Mouse (Mus musculus) liver, postnatal 0 days (tissue): ENCODE results near the gene Chp1. TPM values are rescaled to one million over a fixed set of nuclear protein-coding genes. Genes with fewer than 3 reads are reported as not detected.
A peak's percentile ranks its signal among the peaks of the same experiment; 100 is the strongest.

Experiments used
- ATAC-seq: fragments of 200-750 bp; cut with Nextera tagmentation; 2 replicates; pipeline ENCODE4 v1.8.0; 2017; ENCODE audit warnings: mild to moderate bottlenecking, moderate library complexity
- DNase-seq: peaks from one replicate; pipeline ENCODE4 v3.0.0-alpha.2; 2016
- H3K27ac ChIP-seq: fragments of 300-500 bp; sonication (generic); 2 replicates; pipeline ENCODE4 v1.5.1; 2014; ENCODE audit warnings: antibody characterized with exemption, moderate library complexity, mild to moderate bottlenecking, low read depth
- H3K27me3 ChIP-seq: fragments of 300-500 bp; sonication (generic); 2 replicates; pipeline ENCODE4 v1.6.1; 2014; ENCODE audit warnings: low read length, control low read depth, mixed read lengths; ENCODE audit not compliant: insufficient read depth
- H3K36me3 ChIP-seq: fragments of 300-500 bp; sonication (generic); replicated peaks from 2 replicates; pipeline ENCODE4 v1.6.1; 2014; ENCODE audit warnings: mild to moderate bottlenecking, control low read depth, low read length, moderate library complexity, mixed read lengths; ENCODE audit not compliant: insufficient read depth
- H3K4me1 ChIP-seq: fragments of 300-500 bp; sonication (generic); 2 replicates; pipeline ENCODE4 v1.6.1; 2014; ENCODE audit warnings: antibody characterized with exemption, mild to moderate bottlenecking, control low read depth; ENCODE audit not compliant: insufficient read depth
- H3K4me2 ChIP-seq: fragments of 300-500 bp; sonication (generic); 2 replicates; pipeline ENCODE4 v1.6.1; 2014; ENCODE audit warnings: low read depth, mild to moderate bottlenecking, low read length, moderate library complexity, mixed read lengths
- H3K4me3 ChIP-seq: fragments of 300-500 bp; sonication (generic); 2 replicates; pipeline ENCODE4 v1.5.1; 2014; ENCODE audit warnings: low read depth, low read length
- H3K9ac ChIP-seq: fragments of 300-500 bp; sonication (generic); replicated peaks from 2 replicates; pipeline ENCODE4 v1.6.1; 2014; ENCODE audit warnings: mild to moderate bottlenecking, moderate library complexity
- H3K9me3 ChIP-seq: fragments of 300-500 bp; sonication (generic); 2 replicates; pipeline ENCODE4 v1.6.1; 2016; ENCODE audit warnings: mild to moderate bottlenecking, control low read depth, low read length, mixed read lengths
- CTCF ChIP-seq: sonication (generic); IDR thresholded peaks from 2 replicates; pipeline ENCODE4 v1.5.1; 2016; ENCODE audit warnings: antibody characterized with exemption, low read depth
- EP300 ChIP-seq: IDR thresholded peaks from 2 replicates; pipeline ENCODE4 v1.6.1; 2016; ENCODE audit warnings: antibody characterized with exemption, low read depth, mild to moderate bottlenecking
- WGBS: fragments of 180-500 bp; shearing (Covaris S2); extraction: QIAGEN DNeasy Blood & Tissue Kit; methylation state at CpG from one replicate; pipeline ENCODE4 v1.1.7; 2014; ENCODE audit not compliant: insufficient replicate concordance; 5-methylcytosine and 5-hydroxymethylcytosine counted together
- polyA plus RNA-seq: library from polyadenylated mRNA; unstranded; fragments of >200 nt; fragmentation: Nextera tagmentation; extraction: Ambion mirVana; gene quantifications from 2 replicates; pipeline ENCODE4 v1.2.1, GENCODE M21; 2015

Chp1 gene
- polyA plus RNA-seq, 1 experiment from 2014 or later = 146 TPM

- Histone ChIP-seq H3K27me3 (no peaks in the 10 kb centered on the region), H3K27ac (peak overlapping the region; percentile 92), H3K36me3 (peaks cover 26% of the 10 kb centered on the region), H3K4me2 (no peak overlapping the region), H3K9ac (no peak overlapping the region; the same call in 1 of the 2 replicates), H3K4me1 (no peaks in the 10 kb centered on the region; the same call in 1 of the 2 replicates), H3K4me3 (no peak overlapping the region), H3K9me3 (no peaks in the 10 kb centered on the region)
- ATAC-seq = peak; percentile 91
- WGBS = 61% methylated on average over 3 of the region's 3 CpGs
- no peak for TF ChIP-seq CTCF
- TF ChIP-seq EP300 = peak; percentile 31; the same call in 1 of the 2 replicates
- DNase-seq = peak; percentile 32
Observed at GRCm38 (mm10) chr2:119581571-119581970, 34.1 kb downstream of the Chp1 start.

DNA sequence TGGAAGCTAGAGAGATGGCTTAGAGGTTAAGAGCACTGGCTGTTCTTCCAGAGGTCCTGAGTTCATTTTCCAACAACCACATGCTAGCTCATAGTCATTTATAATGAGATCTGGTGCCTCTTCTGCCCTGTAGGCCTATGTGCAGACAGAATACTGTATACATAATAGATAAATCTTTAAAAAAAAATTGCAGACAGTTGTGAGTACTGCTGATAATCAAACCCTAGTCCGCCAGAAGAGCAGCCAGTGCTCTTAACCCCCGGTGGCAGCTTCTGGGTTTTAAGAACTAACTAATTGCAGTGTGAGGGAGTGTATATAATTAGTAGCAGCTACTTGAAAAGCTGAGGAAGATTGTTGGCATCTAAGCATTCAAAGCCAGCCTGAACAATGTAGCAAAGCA, 35.9 kb downstream of the Chp1 start:
- Histone ChIP-seq H3K4me1 (no peaks in the 10 kb centered on the region; the same call in 1 of the 2 replicates), H3K27me3 (no peaks in the 10 kb centered on the region), H3K9ac (no peak overlapping the region), H3K4me2 (no peak overlapping the region), H3K36me3 (peaks cover 16% of the 10 kb centered on the region), H3K4me3 (no peak overlapping the region), H3K27ac (no peak overlapping the region), H3K9me3 (no peaks in the 10 kb centered on the region)
- DNase-seq = no peak
- TF ChIP-seq EP300 (no peak), CTCF (no peak)
- ATAC-seq = no peak
- 40% methylated on average over 2 of the region's 2 CpGs for WGBS

- Histone ChIP-seq H3K9me3 (no peaks in the 10 kb centered on the region), H3K4me2 (no peak overlapping the region), H3K4me3 (no peak overlapping the region), H3K27ac (no peak overlapping the region), H3K27me3 (no peaks in the 10 kb centered on the region), H3K4me1 (no peaks in the 10 kb centered on the region; the same call in 1 of the 2 replicates), H3K36me3 (peaks cover 14% of the 10 kb centered on the region), H3K9ac (no peak overlapping the region)
- TF ChIP-seq CTCF (no peak), EP300 (no peak)
- no peak for DNase-seq
- no peak for ATAC-seq
- WGBS = 67% methylated on average over 8 of the region's 8 CpGs
Observed at GRCm38 (mm10) chr2:119584282-119584681, 36.8 kb downstream of the Chp1 start.

GRCm38 (mm10) chr2:119587383-119587782, 39.9 kb downstream of the Chp1 start:
- Histone ChIP-seq H3K4me3 (no peak overlapping the region), H3K9ac (no peak overlapping the region), H3K36me3 (peaks cover 17% of the 10 kb centered on the region), H3K9me3 (no peaks in the 10 kb centered on the region), H3K27ac (no peak overlapping the region), H3K27me3 (no peaks in the 10 kb centered on the region), H3K4me2 (no peak overlapping the region), H3K4me1 (no peaks in the 10 kb centered on the region)
- peak; percentile 84 for DNase-seq
- WGBS = 15% methylated on average over 4 of the region's 4 CpGs
- ATAC-seq = peak; percentile 77
- peak; percentile 95 for TF ChIP-seq CTCF
- TF ChIP-seq EP300 = no peak

GRCm38 (mm10) chr2:119591247-119591646, 43.8 kb downstream of the Chp1 start:
- no peak for ATAC-seq
- Histone ChIP-seq H3K4me3 (no peak overlapping the region), H3K9me3 (no peaks in the 10 kb centered on the region), H3K27ac (no peak overlapping the region), H3K4me1 (peaks cover 7% of the 10 kb centered on the region), H3K9ac (no peak overlapping the region), H3K36me3 (peaks cover 10% of the 10 kb centered on the region), H3K4me2 (no peak overlapping the region), H3K27me3 (no peaks in the 10 kb centered on the region)
- WGBS = 88% methylated on average over 3 of the region's 3 CpGs
- DNase-seq = no peak
- TF ChIP-seq EP300 (no peak), CTCF (peak; percentile 59)

- H3K27ac ChIP-seq = peak overlapping the region; percentile 97
- H3K4me1 ChIP-seq = peaks cover 10% of the 10 kb centered on the region
- no peaks in the 10 kb centered on the region for H3K9me3 ChIP-seq
- no peaks in the 10 kb centered on the region for H3K27me3 ChIP-seq
- ATAC-seq (peak; percentile 28), DNase-seq (peak; percentile 20)
- TF ChIP-seq CTCF = 0 out of 2 replicates have a peak, but pooled peaks have one; percentile 12
- TF ChIP-seq EP300 = no peak
- peaks cover 28% of the 10 kb centered on the region for H3K36me3 ChIP-seq
- 14% methylated on average over 7 of the region's 7 CpGs for WGBS
- H3K4me3 ChIP-seq = peak overlapping the region; percentile 90
- H3K9ac ChIP-seq = peak overlapping the region; percentile 98
- peak overlapping the region; percentile 70 for H3K4me2 ChIP-seq
Observed at GRCm38 (mm10) chr2:119593765-119594112, 46.2 kb downstream of the Chp1 start.
